ENCODE assay signal across 19 mouse cellular contexts in genomic region chr12:101858011-101858410, GRCm38 (mm10). TPM values are rescaled to one million over a fixed set of nuclear protein-coding genes. Genes with fewer than 3 reads are reported as not detected.
"Had no signal": no experiment of that assay in that cellular context is flagged by ENCODE, and none has a peak within 500 bp of the region (broad histone marks: within the 10 kb centered on the region; RNA-seq: fewer than 3 reads in every experiment).

No protein-coding gene starts in this region.

- H3K9me3 ChIP-seq: midbrain, embryonic 10.5 days; midbrain, embryonic 12.5 days; neural tube, embryonic 13.5 days; neural tube, embryonic 15.5 days had no signal

- H3K27me3 ChIP-seq: midbrain, embryonic 12.5 days; neural tube, embryonic 13.5 days; neural tube, embryonic 15.5 days had no signal

- H3K4me3 ChIP-seq: midbrain, embryonic 10.5 days; midbrain, embryonic 12.5 days; myocyte; neural tube, embryonic 13.5 days; neural tube, embryonic 15.5 days had no signal

- H3K27ac ChIP-seq: midbrain, embryonic 10.5 days; midbrain, embryonic 12.5 days; neural tube, embryonic 13.5 days; neural tube, embryonic 15.5 days had no signal

- H3K4me2 ChIP-seq: lung, embryonic 14.5 days; midbrain, embryonic 12.5 days; neural tube, embryonic 13.5 days; neural tube, embryonic 15.5 days had no signal

- ATAC-seq: midbrain, embryonic 16.5 days had no signal

- H3K9ac ChIP-seq: lung, embryonic 14.5 days; midbrain, embryonic 12.5 days; neural tube, embryonic 13.5 days; neural tube, embryonic 15.5 days had no signal

- DNase-seq: lung, postnatal 10 days; lung, postnatal 4 days; midbrain, embryonic 14.5 days; retina, postnatal 1 day; right cerebral cortex, adult 18-20 months; right cerebral cortex, postnatal 25 days; right cerebral cortex, postnatal 4 days; spleen, adult 18-20 months; thymus, adult 18-20 months; thymus, postnatal 14 days; thymus, postnatal 36 days had no signal

- H3K4me1 ChIP-seq: midbrain, embryonic 10.5 days; midbrain, embryonic 12.5 days; neural tube, embryonic 13.5 days; neural tube, embryonic 15.5 days had no signal

RNA-seq across cellular contexts. Expression of gene Fbln5, which starts 39.2 kb away (rescaled TPM):
- total RNA-seq: megakaryocyte-erythroid progenitor cell, adult 5-6 weeks had no signal
